Mouse (Mus musculus) frontal cortex, adult 2 months (tissue): ENCODE measurements around the gene Sult2b1. TPM values are rescaled to one million over a fixed set of nuclear protein-coding genes. Genes with fewer than 3 reads are reported as not detected.

ENCODE experiments used
- DNase-seq, 2 experiments: peaks; one replicate each; pipeline ENCODE4 v3.0.0; 2022; ENCODE audit warnings: low spot score in 1 of 2; ENCODE audit errors: extremely low spot score in 1 of 2
- polyA plus RNA-seq: library from polyadenylated mRNA; depleted of rRNA; stranded (reverse); fragments of >200 nt; gene quantifications from 2 replicates; pipeline ENCODE4 v1.2.3, GENCODE M21; 2012; rRNA removed

Gene Sult2b1
- 15.2 and 17.7 TPM in 2 replicates for polyA plus RNA-seq

DNA sequence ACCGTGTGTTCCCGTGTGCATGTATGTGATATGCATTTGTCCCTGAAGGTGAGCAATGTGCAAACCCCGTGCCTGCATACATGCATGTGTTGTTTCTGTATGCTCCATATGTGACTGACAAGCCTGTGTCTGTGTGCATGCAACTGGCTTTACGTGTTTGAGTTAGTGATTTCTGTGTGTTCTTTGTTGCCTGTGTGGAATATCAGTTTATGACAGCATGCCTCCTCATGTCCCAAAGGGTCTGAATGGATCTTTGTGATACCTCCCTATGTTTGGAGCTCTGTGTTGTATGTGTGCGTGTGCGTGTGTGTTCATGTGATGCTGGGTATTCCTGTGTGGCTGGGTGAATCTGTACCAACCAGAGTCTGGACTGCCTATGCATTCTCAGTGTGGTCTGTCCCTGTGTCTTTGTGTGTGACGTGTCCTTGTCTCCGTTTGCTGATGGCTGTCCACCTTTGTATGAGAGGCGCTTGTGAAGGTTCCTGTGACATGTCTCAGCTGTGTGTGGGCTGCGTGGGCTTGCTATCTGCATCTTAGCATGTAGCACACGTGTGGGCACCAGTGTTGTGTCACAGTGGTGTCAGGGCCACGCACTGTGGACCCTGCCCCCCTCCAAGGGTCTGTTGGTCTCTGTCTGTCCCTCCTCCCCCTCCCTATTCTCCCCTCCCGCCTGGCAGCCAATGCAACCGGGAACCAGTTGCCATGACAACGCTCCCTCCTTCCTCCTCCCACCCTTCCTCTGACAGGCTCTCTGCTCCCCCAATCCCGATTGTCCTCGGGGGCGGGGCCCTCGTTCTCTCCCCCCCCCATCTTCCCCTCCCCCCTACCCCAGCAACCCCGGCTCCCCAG, at the start of gene Sult2b1:
Sult2b1 (minus strand) TSS at position 146 of the 849 bp plus-strand sequence.
- peak; percentile 92 to 96 for DNase-seq

DNA sequence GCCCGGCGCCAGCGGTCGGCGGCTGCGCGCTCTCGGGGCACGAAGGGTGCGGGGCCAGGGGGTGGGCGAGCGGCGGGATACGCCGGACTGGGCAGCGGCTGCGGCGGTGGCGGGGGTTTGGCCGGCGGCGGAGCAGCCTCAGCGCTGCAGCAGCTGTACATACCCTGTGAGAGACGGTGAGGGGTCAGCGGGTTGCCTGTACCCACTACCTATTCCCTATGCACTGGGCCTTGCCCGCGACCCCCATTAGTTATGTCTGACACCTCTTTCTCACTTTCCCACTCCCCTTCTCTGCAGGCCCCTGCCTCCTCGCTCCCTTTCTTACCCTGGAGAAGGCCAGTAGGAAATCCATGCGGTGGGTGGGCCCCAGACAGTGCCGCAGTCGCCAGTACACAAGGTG, 49.5 kb upstream of the Sult2b1 start:
- DNase-seq, result no peak

DNA sequence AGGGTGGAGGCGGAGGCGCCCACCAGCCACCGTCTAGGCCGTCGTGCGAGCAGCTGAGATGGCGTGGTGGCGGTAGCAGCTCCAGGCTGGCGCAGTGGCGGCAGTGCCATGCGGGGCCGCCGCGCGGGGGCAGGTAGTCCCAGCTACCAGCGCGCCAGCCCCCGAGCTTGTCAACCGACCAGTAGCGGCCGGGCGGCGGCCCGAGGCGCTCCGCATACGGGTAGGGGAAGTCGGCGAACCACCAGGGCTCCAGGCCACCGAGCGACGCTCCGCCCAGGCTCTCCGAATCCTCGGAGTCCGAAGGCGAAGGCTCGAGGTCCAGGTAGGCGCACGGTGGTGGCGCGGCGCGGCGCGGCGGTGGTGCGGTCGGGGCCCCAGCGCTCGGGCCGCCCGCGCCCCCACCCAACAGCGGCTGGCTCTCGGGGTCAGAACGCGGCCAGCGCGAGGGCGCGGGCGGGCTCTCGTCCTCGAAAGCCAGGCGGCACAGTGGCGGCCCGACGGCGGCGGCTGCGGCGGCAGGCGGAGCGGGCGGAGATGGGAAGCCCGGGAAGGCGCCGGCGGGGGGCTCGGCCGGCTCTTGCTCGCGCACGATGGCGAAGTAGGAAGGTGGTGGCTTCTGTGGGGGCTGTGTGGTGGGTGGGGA, 48.8 kb upstream of the Sult2b1 start:
- no peak for DNase-seq

DNA sequence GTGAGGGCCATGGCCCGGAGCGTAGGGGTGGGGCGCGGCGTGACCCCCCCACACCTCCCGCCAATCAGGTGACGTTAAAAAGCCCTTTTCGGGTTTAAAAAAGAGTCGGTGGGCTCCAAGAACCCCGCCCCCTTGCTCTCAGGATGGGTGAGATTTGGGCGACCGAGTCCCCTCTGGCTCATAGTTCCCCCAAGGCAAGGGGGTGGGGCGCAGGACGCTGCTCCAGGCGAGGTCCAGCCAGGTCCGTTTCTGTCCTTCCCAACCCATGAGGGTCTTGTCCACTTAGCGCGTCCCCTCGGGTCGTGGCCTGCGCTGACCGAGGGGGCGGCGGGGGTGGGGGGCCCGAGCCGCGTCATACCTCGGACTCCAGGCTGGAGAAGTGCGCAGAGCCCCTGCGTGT, 48.0 kb upstream of the Sult2b1 start:
- no peak for DNase-seq

DNA sequence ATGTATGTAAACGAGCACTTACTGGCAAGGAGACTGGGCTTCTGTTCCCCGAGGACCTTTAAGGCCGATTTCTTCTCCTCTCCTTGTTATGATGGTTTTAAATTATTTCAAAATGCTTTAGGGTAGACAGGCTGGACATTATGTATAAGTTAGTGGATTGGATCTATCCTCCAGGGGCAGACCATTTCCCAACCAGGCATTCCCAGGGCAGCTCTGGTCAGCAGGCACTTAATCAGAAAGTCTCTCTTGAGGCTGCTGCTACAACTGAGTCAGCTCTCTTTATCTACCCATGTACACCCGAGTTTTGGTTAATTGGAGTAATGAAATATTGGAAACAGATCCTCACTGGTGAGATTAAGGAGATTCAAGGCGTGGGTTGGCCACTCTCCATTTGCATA, 46.7 kb upstream of the Sult2b1 start:
- no peak for DNase-seq

DNA sequence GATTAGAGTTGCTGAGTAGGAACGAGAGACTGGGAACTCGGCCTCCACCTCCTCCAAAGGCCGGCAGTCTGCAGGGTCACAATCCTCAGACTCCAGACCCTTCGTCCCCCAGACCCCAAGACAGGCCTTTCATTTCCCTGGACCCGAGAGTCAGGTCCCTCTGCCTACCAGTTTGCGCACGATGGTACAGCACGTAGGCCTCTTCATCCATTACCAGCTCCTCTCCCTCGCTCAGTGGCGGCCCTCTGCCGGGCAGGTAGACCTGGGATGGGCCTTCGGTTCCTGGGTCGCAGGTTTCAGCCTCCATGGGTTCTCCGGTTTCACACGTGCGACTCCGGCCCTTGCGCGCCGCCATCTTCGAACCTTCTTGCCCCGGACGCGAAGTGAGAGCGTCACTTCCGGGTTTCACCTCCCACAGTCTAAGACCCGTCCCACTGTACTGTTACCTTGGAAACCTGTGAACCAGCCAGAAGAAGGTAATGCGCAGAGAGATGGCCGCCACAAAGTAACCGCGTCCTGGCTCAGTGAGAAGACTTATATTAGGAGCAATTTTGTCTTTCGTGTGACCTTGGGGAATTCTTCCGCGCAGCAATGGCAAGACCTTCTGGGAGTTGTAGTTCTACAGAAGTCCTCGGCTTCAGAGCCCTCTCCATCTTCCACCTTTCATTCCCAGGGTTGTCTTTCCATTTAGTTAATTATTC, 46.1 kb upstream of the Sult2b1 start, which contains the start of gene Grwd1:
Grwd1 (minus strand) TSS at position 518 of the 701 bp plus-strand sequence.
- DNase-seq, result peak; percentile 75 to 90

DNA sequence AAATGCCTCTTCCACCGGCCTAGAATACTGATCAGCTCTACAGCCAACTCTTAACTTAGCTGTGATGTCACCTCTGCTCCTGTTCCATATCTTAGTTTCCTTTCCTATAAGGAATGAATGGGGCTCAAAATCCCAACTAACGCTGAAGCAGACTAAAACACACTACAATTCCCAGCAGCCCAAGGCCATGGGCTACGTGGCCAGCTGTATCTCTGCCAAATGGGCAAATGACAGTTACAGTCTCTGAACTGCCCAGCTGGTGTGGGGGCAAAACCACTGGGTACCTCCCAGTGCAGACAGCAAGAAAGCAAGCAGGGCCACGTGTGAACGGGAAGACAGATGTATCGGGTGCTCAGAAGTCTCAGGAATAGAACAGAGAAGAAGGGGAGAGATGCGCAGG, 42.2 kb upstream of the Sult2b1 start:
- DNase-seq, result no peak

DNA sequence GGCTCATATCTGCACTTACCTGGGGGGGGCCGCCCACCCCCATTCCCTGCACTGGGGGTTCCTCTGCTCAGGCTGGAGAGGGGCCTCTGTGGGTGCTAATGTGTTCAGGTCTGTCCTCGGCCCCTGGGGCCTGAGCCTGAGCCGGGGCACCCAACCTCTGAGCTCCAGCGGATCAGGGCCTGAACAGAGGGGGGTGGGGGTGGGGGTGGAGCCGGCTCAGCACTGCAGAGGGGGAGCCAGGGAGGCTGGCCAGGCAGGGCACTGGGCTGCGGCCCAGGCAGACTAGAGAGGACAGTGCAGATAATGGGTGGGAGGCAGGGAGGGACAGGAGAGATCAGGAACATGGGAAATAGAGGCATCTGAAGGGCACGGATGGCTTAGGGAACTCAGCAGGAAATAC, 40.1 kb upstream of the Sult2b1 start, which contains the start of gene Kcnj14:
Kcnj14 (minus strand) TSS at position 185 of the 400 bp plus-strand sequence.
- DNase-seq, result no peak

DNA sequence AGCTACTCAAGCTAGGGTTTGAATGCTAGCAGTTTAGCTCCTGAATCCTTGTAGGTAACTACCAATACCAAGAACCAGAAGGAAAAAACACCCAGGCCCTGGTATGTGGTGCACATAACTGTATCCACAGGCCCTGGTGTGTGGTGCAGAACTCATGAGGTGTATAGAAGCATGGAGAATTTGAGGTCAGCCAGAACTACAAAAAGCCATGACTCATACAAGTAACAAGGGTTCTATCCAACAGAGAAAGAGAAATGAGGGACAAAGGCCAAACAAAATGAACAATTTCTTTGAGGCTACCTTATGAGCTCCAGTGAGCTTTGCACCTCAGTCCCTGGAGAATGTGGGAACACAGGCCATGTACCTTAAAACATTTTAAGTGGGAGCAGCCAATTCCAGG, 36.4 kb upstream of the Sult2b1 start:
- DNase-seq, result no peak

DNA sequence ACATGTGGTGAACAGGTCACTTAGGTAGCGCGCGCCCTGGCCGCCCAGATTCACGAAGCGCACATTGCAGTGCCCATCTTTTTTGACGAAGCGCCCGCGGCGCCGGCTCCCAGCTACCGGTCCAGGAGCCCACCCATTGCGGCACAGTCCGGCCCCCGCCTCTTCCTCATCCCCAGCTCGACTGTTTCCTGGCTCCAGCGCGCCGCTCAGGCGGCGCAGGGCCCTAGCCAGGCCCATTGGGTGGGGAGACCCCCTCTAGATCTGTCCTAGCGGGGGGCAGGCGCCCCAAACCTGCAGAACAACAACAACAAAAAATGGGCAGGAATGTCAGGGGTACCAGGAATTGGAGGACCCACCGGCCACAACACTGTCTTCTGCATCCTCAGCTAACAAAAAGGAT, 35.4 kb upstream of the Sult2b1 start:
- DNase-seq, result no peak

DNA sequence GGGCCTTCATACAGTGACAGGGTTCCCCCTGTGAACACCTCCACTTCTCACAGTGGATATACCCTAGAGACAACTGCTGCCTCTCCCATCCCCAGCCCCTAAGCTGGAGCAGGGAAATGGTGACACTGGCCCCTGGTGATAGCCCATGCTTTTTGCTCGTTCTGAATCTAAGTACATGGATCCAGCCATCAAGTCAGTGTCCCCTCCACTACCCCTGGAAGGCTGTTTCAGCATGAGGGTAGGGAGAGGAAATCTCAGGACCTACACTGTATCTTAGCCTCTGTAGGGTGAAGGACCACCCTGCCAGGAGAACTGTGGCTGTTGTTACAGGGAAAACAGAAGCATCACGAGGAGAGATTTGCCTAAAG, 31.5 kb upstream of the Sult2b1 start:
- DNase-seq, result no peak

DNA sequence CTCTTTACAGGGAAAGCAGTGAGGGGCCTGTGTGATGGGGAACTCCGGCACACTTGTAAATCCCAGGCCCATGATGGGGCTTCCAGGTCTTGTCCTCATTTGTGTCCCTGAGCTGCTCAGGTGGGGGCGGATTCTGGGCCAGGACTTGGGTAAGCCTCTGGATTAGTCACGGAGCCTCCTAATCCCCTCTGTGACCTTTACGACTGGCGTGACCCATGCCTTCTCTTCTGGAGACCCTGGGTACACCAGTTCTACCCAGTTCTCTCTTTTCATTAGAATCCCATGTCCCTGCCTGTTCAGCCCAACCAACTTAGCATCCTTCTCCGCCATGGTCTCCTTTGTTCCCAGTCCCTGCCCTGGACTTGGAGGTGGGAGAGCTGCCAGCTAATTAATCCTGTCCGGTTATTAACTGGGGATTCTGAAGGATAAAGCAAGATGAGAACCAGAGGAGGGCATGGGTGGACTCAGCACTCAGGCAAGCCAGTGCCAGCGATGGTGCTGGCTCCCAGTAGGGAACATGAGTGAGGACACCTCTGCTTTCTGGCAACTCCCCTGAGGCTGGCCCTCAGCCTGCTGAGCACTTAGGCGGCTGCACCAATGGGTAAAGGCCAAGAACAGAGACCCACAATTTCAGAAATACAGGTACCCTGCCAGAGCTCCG, 31.0 kb upstream of the Sult2b1 start:
- no peak for DNase-seq

DNA sequence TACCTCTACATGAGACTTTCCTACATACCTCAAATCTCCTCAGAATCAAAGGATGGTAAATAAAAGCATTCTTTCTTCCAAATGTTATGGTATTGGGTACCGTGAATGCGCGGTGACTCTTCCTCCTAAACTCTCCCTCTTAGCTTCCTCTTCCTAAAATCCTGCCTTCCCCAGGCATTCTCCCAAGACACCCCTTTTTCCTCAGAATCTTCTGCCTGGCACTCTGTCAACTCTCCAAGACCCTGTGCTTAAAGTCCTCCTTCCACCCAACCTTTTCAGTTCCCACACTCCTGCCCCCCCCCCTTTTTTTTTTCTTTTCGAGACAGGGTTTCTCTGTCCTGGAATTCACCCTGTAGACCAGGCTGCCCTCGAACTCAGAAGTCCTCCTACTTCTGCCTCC, 30.4 kb upstream of the Sult2b1 start:
- DNase-seq, result no peak

DNA sequence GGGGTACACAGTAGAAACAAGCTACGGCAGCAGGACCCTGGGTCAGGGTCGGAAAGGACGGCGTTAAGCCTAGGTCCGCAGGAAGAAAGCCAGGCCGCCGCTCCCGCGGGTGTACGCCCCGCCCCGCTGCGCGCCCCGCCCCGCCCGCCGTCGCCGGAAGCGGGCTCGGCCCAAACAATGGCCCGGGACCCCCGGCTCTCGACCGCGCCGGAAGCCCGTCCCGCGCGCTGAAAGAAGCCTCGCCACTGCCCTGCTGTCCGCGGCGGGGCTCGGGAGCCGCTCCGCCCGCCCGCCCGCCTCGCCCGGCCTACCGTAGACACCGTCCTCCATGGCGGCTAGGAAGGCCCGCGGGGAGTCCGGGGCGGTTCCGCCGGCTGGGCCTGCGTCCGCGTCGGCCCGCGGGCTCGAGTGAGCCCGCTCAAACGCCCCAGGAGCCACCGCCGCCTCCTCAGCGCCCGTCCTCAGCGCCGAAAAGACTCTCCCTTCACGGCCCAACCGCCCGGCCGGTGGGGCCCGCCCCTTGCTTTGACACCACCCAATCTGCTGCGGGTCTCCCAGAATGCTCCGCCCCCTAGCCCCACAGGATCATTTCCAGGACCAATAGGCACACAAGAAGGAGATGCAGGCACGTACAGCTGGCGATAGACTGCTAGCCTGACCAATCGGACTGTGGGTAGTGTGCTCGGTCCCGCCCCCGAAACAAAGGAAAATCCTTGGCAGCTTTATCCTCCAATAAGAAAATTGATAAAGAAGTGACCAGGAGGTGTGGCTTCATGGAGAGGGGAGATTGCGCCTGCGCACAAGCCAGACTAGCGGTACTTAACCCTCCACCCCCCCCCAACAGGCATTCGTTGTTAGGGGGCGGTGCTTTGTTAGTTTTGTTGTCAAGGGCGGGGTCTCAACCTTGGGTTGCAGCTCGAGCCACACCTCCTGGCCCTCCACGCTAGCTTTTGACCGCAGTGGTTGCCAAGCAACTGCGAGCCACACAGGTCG, 29.6 kb upstream of the Sult2b1 start, which contains the start of gene Cyth2:
Cyth2 (minus strand) TSS at position 795 of the 993 bp plus-strand sequence.
- DNase-seq, result peak; percentile 100

DNA sequence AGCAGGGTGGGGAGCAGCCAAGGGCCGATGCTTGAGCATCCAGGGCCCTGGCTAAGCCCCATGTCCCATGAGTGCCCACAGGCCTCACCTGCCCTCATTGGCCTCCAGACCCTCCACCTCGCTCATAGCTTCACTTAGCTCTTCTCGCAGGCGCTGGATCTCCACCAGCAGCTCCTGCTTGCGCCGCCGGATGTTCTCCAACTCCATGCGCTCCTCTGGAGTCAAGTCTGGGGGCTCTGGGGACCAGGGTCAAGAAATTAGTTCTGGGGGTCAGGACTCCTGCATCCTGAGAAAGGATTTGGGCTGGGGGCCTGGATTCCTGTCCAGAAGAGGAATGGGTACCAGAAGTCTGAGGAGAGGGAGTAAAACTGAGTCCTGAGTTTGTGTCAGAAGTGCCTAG, 28.5 kb upstream of the Sult2b1 start:
- no peak for DNase-seq

DNA sequence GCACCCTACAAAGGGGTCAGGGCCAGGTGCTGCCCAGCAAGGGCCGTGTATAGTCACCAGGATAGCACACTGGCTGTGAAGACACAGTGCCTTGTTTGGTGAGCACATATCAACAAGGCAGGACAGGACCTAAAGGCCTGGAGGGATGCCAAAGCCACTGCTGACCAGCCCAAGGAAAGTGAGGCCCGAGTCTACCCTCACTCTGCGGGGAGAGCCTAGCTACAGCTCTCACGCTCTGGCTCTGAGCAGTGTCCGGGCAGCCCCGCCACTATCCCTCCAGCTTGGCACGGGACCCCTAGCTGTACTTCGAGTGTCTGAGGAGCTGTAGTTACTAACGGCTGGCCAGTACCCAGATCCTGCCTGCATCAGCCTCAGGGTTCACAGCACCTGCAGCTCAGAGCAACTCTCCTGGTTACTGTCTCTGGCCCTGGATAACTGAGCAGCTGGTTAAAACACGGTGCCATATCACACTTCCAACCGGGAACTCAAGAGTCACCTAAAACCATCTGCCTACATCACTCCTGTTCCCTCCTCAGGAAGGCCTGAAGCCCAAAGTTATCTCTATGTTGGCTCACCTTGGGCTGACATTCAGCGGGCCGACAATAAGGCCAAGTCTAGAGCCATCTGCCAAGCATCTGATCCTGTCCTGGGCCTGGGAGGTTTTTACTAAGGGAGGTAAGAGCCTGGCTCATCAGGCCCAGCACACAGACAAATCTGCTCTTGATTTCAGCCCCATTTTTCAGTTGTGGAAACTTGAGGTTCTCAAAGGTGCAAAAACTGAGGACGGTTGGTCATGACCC, 25.0 kb upstream of the Sult2b1 start:
- DNase-seq, result no peak

DNA sequence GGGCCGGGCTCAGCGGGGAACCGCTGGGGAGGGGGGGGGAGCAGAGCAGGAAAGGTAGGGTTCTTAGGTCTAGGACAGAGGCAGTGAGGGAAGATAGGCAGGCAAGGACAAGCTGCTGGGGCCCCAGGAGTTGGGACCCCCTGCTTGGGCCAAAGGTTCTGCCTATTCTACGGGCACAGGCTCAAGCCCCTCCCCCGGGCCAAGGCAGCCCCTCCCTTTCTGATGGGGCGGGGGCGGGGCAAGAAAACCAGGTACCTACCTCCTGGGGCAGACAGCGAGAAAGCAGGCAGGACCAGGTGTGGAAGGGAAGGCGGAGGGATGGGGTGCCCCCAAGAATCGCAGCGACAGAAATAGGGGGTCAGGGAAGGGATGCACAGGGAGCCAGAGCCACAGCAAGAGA, 24.0 kb upstream of the Sult2b1 start:
- DNase-seq, result no peak

DNA sequence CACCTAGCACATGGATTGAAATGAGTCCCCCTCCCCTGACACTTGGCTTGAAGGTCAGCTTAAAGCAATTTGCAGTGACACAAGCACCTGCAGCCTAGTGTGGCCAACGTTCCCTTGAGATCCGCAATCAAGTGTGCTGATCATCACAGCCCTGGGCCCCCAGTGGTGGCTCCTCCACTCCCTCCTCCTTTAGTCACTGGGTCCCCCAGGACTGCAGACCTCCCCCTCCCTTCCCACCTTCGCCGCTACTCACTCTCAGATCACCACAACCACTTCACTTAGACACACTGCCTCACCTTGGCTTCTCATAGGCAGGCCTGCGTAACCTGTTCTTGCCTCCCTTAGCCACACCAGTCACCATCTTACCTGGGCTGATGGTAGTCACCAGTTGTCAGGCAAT, 21.5 kb upstream of the Sult2b1 start:
- no peak for DNase-seq

DNA sequence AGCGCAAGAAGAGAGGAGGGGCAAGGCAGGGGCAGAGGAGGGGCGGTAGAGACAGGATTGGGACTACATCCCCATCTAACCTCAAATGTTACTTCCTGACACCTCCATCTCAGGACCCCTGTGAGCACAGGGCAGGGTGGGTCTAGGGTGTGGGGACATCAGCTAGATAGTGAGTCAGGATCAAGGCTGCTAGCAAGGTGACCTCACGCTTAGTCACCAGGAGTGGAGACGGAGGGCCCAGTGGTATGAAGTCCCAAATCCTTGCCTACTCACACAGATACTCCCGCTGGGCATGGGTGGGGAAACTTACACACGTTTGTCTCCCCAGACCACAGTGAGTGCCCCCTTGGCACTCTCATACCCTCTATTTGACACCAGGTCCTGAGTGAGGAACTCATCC, 18.1 kb upstream of the Sult2b1 start:
- no peak for DNase-seq
